Comparison of ENCODE assay signal across 8 mouse cellular contexts in genomic region chr2:84184288-84185015, GRCm38 (mm10).
DNase-seq lines count a peak whose midpoint lies in the region; ATAC-seq and TF ChIP-seq lines count a peak whose summit lies in the region.

No protein-coding gene starts in this region.

- ATAC-seq in forebrain, embryonic 15.5 days (replicated peaks): no peak
- ATAC-seq in forebrain, embryonic 16.5 days: no peak
- ATAC-seq in liver, embryonic 14.5 days (ENCODE audit: insufficient read depth): peak; percentile 62; the same call in 1 of the 2 replicates
- 0 out of 2 replicates have a peak, but pooled peaks have one; percentile 8 for ATAC-seq in neural tube, embryonic 15.5 days (ENCODE audit: low FRiP score)

- no peak overlapping the region for H3K9ac ChIP-seq in forebrain, embryonic 15.5 days (replicated peaks)
- no peak overlapping the region for H3K9ac ChIP-seq in forebrain, embryonic 16.5 days (replicated peaks; ENCODE audit: low read depth, low read length)
- H3K9ac ChIP-seq in liver, embryonic 14.5 days (replicated peaks): no peak overlapping the region
- no peak overlapping the region for H3K9ac ChIP-seq in neural tube, embryonic 15.5 days (replicated peaks)

- no peak for TF ChIP-seq CTCF in liver, embryonic 14.5 days (IDR thresholded peaks at IDR 0.05; ENCODE audit: low read depth)

- WGBS in forebrain, embryonic 15.5 days: 64% methylated on average over 19 of the region's 19 CpGs
- 67% methylated on average over 19 of the region's 19 CpGs for WGBS in forebrain, embryonic 16.5 days
- WGBS in liver, embryonic 14.5 days (ENCODE audit: insufficient replicate concordance): 15% methylated on average over 19 of the region's 19 CpGs
- WGBS in neural tube, embryonic 15.5 days: 80% methylated on average over 19 of the region's 19 CpGs

- H3K4me2 ChIP-seq in forebrain, embryonic 15.5 days (replicated peaks): no peak overlapping the region
- no peak overlapping the region for H3K4me2 ChIP-seq in forebrain, embryonic 16.5 days (ENCODE audit: low read length)
- H3K4me2 ChIP-seq in liver, embryonic 14.5 days (ENCODE audit: low read depth): peak overlapping the region; percentile 47
- H3K4me2 ChIP-seq in neural tube, embryonic 15.5 days: 0 out of 2 replicates have a peak overlapping the region, but pooled peaks have one; percentile 4

- intact Hi-C loops in heart, postnatal 14 days (cut with DNase I): loop anchor here (5.0 kb wide), 3 partner anchors 43 to 117 kb away; no protein-coding TSS in a partner anchor

- no peaks in the 10 kb centered on the region for H3K36me3 ChIP-seq in forebrain, embryonic 15.5 days
- H3K36me3 ChIP-seq in forebrain, embryonic 16.5 days (ENCODE audit: control insufficient read depth, insufficient read depth): no peaks in the 10 kb centered on the region
- no peaks in the 10 kb centered on the region for H3K36me3 ChIP-seq in liver, embryonic 14.5 days (replicated peaks; ENCODE audit: control insufficient read depth, insufficient read depth, low read depth)
- no peaks in the 10 kb centered on the region for H3K36me3 ChIP-seq in neural tube, embryonic 15.5 days

- H3K27ac ChIP-seq in forebrain, embryonic 15.5 days (replicated peaks): 0 out of 2 replicates have a peak overlapping the region, but pooled peaks have one; percentile 5
- H3K27ac ChIP-seq in forebrain, embryonic 16.5 days (ENCODE audit: low read length): no peak overlapping the region; the same call in 1 of the 2 replicates
- no peak overlapping the region for H3K27ac ChIP-seq in liver, embryonic 14.5 days
- H3K27ac ChIP-seq in neural tube, embryonic 15.5 days (replicated peaks): no peak overlapping the region; the same call in 1 of the 2 replicates

- no peak overlapping the region for H3K4me3 ChIP-seq in forebrain, embryonic 15.5 days
- H3K4me3 ChIP-seq in forebrain, embryonic 16.5 days (replicated peaks; ENCODE audit: low read length): no peak overlapping the region
- H3K4me3 ChIP-seq in liver, embryonic 14.5 days (ENCODE audit: insufficient read depth in 1 of 2, low read depth in 2 of 2, low read length in 2 of 2): peak overlapping the region in 1 of 2 experiments; percentile 14; a peak in 1 of 4 replicates
- no peak overlapping the region for H3K4me3 ChIP-seq in neural tube, embryonic 15.5 days (replicated peaks)

- H3K4me1 ChIP-seq in forebrain, embryonic 15.5 days: 0 out of 2 replicates have a peak, but pooled peaks cover 3% of the 10 kb centered on the region
- no peaks in the 10 kb centered on the region for H3K4me1 ChIP-seq in forebrain, embryonic 16.5 days (replicated peaks; ENCODE audit: control insufficient read depth, insufficient read depth, low read length)
- H3K4me1 ChIP-seq in liver, embryonic 14.5 days (replicated peaks; ENCODE audit: control insufficient read depth in 2 of 2, insufficient read depth in 2 of 2, low read length in 1 of 2): peaks cover 0 to 7% of the 10 kb centered on the region in 2 experiments; a peak in 2 of 4 replicates
- H3K4me1 ChIP-seq in neural tube, embryonic 15.5 days: peaks cover 9% of the 10 kb centered on the region; the same call in 1 of the 2 replicates

- no peaks in the 10 kb centered on the region for H3K27me3 ChIP-seq in forebrain, embryonic 15.5 days
- H3K27me3 ChIP-seq in forebrain, embryonic 16.5 days (replicated peaks; ENCODE audit: control insufficient read depth, insufficient read depth, low read length): no peaks in the 10 kb centered on the region
- H3K27me3 ChIP-seq in liver, embryonic 14.5 days (ENCODE audit: control insufficient read depth, insufficient read depth, low read length): no peaks in the 10 kb centered on the region
- no peaks in the 10 kb centered on the region for H3K27me3 ChIP-seq in neural tube, embryonic 15.5 days (replicated peaks)

- H3K9me3 ChIP-seq in forebrain, embryonic 15.5 days: no peaks in the 10 kb centered on the region
- no peaks in the 10 kb centered on the region for H3K9me3 ChIP-seq in forebrain, embryonic 16.5 days (ENCODE audit: control insufficient read depth, low read length)
- no peaks in the 10 kb centered on the region for H3K9me3 ChIP-seq in liver, embryonic 14.5 days (ENCODE audit: control insufficient read depth, low read length)
- no peaks in the 10 kb centered on the region for H3K9me3 ChIP-seq in neural tube, embryonic 15.5 days (replicated peaks)

- peak; percentile 28 to 42 for DNase-seq in heart, postnatal 14 days
- DNase-seq in liver, embryonic 14.5 days (ENCODE audit: low read depth in 3 of 3, low spot score in 3 of 3): no peak
- no peak for DNase-seq in frontal cortex, adult 2 months (ENCODE audit: extremely low spot score in 1 of 2, low spot score in 1 of 2)
- no peak for DNase-seq in spleen, postnatal 36 days (ENCODE audit: low spot score in 2 of 2)
- no peak for DNase-seq in urinary bladder, postnatal 4 days (ENCODE audit: low spot score in 2 of 2)

- TF ChIP-seq EP300 in liver, embryonic 14.5 days (IDR thresholded peaks at IDR 0.05; ENCODE audit: low read depth): no peak

Comparison
In these comparisons a context has a peak if more than half of its experiments do, and no peak if none do; other contexts are left out.
1. ATAC-seq: peak in liver, embryonic 14.5 days (single experiment) and neural tube, embryonic 15.5 days (single experiment); none in forebrain, embryonic 15.5 days (single experiment) and forebrain, embryonic 16.5 days (single experiment).
2. H3K4me2 ChIP-seq: peak in liver, embryonic 14.5 days (single experiment) and neural tube, embryonic 15.5 days (single experiment); none in forebrain, embryonic 15.5 days (single experiment) and forebrain, embryonic 16.5 days (single experiment).
3. DNase-seq: peak in heart, postnatal 14 days (2 of 2); none in liver, embryonic 14.5 days (0 of 3), frontal cortex, adult 2 months (0 of 2), spleen, postnatal 36 days (0 of 2) and urinary bladder, postnatal 4 days (0 of 2).